14 mouse cellular contexts compared by ENCODE assay signal in genomic region chr4:154640443-154641295, GRCm38 (mm10). TPM values are rescaled to one million over a fixed set of nuclear protein-coding genes. Genes with fewer than 3 reads are reported as not detected.
DNase-seq lines count a peak whose midpoint lies in the region; ATAC-seq and TF ChIP-seq lines count a peak whose summit lies in the region.
"Had no signal": no experiment of that assay in that cellular context is flagged by ENCODE, and none has a peak within 500 bp of the region (broad histone marks: within the 10 kb centered on the region; RNA-seq: fewer than 3 reads in every experiment).

No protein-coding gene starts in this region.

- peaks cover 9% of the 10 kb centered on the region; the same call in 1 of the 2 replicates for H3K4me1 ChIP-seq in kidney, postnatal 0 days (replicated peaks; ENCODE audit: insufficient read depth, low read length)
- peaks cover 51% of the 10 kb centered on the region for H3K4me1 ChIP-seq in embryonic facial prominence, embryonic 12.5 days
- peaks cover 6% of the 10 kb centered on the region; the same call in 1 of the 2 replicates for H3K4me1 ChIP-seq in hindbrain, embryonic 14.5 days (replicated peaks; ENCODE audit: control insufficient read depth, insufficient read depth, low read length)

- no peak for TF ChIP-seq CTCF in kidney, postnatal 0 days (IDR thresholded peaks at IDR 0.05; ENCODE audit: low read depth)

- no peak overlapping the region for H3K4me3 ChIP-seq in kidney, postnatal 0 days (replicated peaks; ENCODE audit: low read depth, low read length)
- H3K4me3 ChIP-seq in embryonic facial prominence, embryonic 12.5 days, result peak overlapping the region; percentile 77
- no peak overlapping the region for H3K4me3 ChIP-seq in hindbrain, embryonic 14.5 days (replicated peaks; ENCODE audit: low read length)

- peak; percentile 50 for DNase-seq in embryo, embryonic 9.5 days (ENCODE audit: extremely low spot score)
- DNase-seq in embryo, embryonic 10 days (ENCODE audit: low spot score), result no peak
- no peak for DNase-seq in kidney, postnatal 0 days (ENCODE audit: low spot score)
- no peak for DNase-seq in kidney, adult 18-20 months
- no peak for DNase-seq in hindbrain, embryonic 14.5 days (ENCODE audit: low spot score)
- DNase-seq in cerebellum, adult 11 months, result no peak
- DNase-seq: gastrocnemius, postnatal 25 days had no signal

- H3K9me3 ChIP-seq in kidney, postnatal 0 days (replicated peaks; ENCODE audit: low read length), result no peaks in the 10 kb centered on the region
- H3K9me3 ChIP-seq in embryonic facial prominence, embryonic 12.5 days, result no peaks in the 10 kb centered on the region
- peaks cover 6% of the 10 kb centered on the region for H3K9me3 ChIP-seq in hindbrain, embryonic 14.5 days (ENCODE audit: control insufficient read depth, low read length)

- no peak for ATAC-seq in kidney, postnatal 0 days (replicated peaks; ENCODE audit: low FRiP score, low read depth)
- no peak for ATAC-seq in embryonic facial prominence, embryonic 12.5 days (ENCODE audit: insufficient number of reproducible peaks, insufficient read depth, low FRiP score, low TSS enrichment)
- ATAC-seq in hindbrain, embryonic 14.5 days (ENCODE audit: low FRiP score), result no peak
- ATAC-seq in granulocyte monocyte progenitor cell, adult 5-6 weeks (replicated peaks; ENCODE audit: poor library complexity, severe bottlenecking), result no peak
- ATAC-seq: intestine, postnatal 0 days had no signal

- peak overlapping the region; percentile 87 for H3K27ac ChIP-seq in kidney, postnatal 0 days
- H3K27ac ChIP-seq in embryonic facial prominence, embryonic 12.5 days, result peak overlapping the region; percentile 59; the same call in 1 of the 2 replicates
- no peak overlapping the region for H3K27ac ChIP-seq in hindbrain, embryonic 14.5 days

- H3K9ac ChIP-seq in kidney, postnatal 0 days (ENCODE audit: low read depth, low read length), result no peak overlapping the region
- peak overlapping the region; percentile 28; the same call in 1 of the 2 replicates for H3K9ac ChIP-seq in embryonic facial prominence, embryonic 12.5 days
- H3K9ac ChIP-seq in hindbrain, embryonic 14.5 days, result no peak overlapping the region

- peak overlapping the region; percentile 63; the same call in 1 of the 2 replicates for H3K4me2 ChIP-seq in kidney, postnatal 0 days (ENCODE audit: low read length)
- H3K4me2 ChIP-seq in embryonic facial prominence, embryonic 12.5 days (replicated peaks), result peak overlapping the region; percentile 85
- peak overlapping the region; percentile 57 for H3K4me2 ChIP-seq in hindbrain, embryonic 14.5 days (replicated peaks)

- WGBS in kidney, postnatal 0 days, result 5% methylated on average over 20 of the region's 20 CpGs
- WGBS in embryonic facial prominence, embryonic 12.5 days, result 4% methylated on average over 20 of the region's 20 CpGs
- 4% methylated on average over 20 of the region's 20 CpGs for WGBS in hindbrain, embryonic 14.5 days

- no peaks in the 10 kb centered on the region for H3K36me3 ChIP-seq in kidney, postnatal 0 days (ENCODE audit: insufficient read depth, low read length)
- no peaks in the 10 kb centered on the region for H3K36me3 ChIP-seq in embryonic facial prominence, embryonic 12.5 days
- H3K36me3 ChIP-seq in hindbrain, embryonic 14.5 days (replicated peaks; ENCODE audit: control insufficient read depth, insufficient read depth), result no peaks in the 10 kb centered on the region

- peaks cover 58% of the 10 kb centered on the region for H3K27me3 ChIP-seq in kidney, postnatal 0 days (ENCODE audit: insufficient read depth, low read length)
- H3K27me3 ChIP-seq in embryonic facial prominence, embryonic 12.5 days, result peaks cover 62% of the 10 kb centered on the region
- H3K27me3 ChIP-seq in hindbrain, embryonic 14.5 days (ENCODE audit: control insufficient read depth, insufficient read depth, low read length), result peaks cover 89% of the 10 kb centered on the region

RNA-seq across cellular contexts. Expression of gene Prdm16, which starts 4.0 kb away (rescaled TPM):
- polyA plus RNA-seq in kidney, postnatal 0 days (2015; fragmentation: Nextera tagmentation; extraction: Ambion mirVana), result 19.0 and 22.5 TPM in 2 replicates
- polyA plus RNA-seq in embryonic facial prominence, embryonic 12.5 days (2016; fragmentation: Nextera tagmentation; extraction: Ambion mirVana), result 41.5 and 45.7 TPM in 2 replicates
- polyA plus RNA-seq in hindbrain, embryonic 14.5 days (2014; fragmentation: Nextera tagmentation; extraction: Ambion mirVana), result 13.2 and 15.6 TPM in 2 replicates
- 2.5 and 3.7 TPM in 2 replicates for total RNA-seq in granulocyte monocyte progenitor cell, adult 5-6 weeks (2014; fragmentation: Nextera tagmentation)
- 1.4 and 3.1 TPM in 2 replicates for total RNA-seq in granulocyte monocyte progenitor cell, adult 5-6 weeks (2017)
- total RNA-seq: MEL had no signal

RNA-seq across cellular contexts. Expression of gene Actrt2, which starts 27.0 kb away (rescaled TPM):
- not detected in 2 replicates for polyA plus RNA-seq in kidney, postnatal 0 days (2015; fragmentation: Nextera tagmentation; extraction: Ambion mirVana)
- not detected in 2 replicates for polyA plus RNA-seq in embryonic facial prominence, embryonic 12.5 days (2016; fragmentation: Nextera tagmentation; extraction: Ambion mirVana)
- polyA plus RNA-seq in hindbrain, embryonic 14.5 days (2014; fragmentation: Nextera tagmentation; extraction: Ambion mirVana), result not detected in 2 replicates
- not detected in 2 replicates for total RNA-seq in granulocyte monocyte progenitor cell, adult 5-6 weeks (2014; fragmentation: Nextera tagmentation)
- not detected in 2 replicates for total RNA-seq in granulocyte monocyte progenitor cell, adult 5-6 weeks (2017)
- total RNA-seq: adrenal gland, adult 18-20 months; gastrocnemius, postnatal 25 days; left cerebral cortex, postnatal 10 days; MEL had no signal
- polyA plus RNA-seq: intestine, postnatal 0 days; stomach, embryonic 16.5 days had no signal
